Mouse (Mus musculus) liver, embryonic 11.5 days (tissue): Measurements from ENCODE around the gene Esrrb. TPM values are rescaled to one million over a fixed set of nuclear protein-coding genes. Genes with fewer than 3 reads are reported as not detected.

Experiments
- ATAC-seq: fragments of 200-750 bp; cut with Nextera tagmentation; replicated peaks from 2 replicates; pipeline ENCODE4 v1.8.0; 2017; ENCODE audit warnings: moderate number of reproducible peaks, mild to moderate bottlenecking, moderate TSS enrichment, moderate library complexity; ENCODE audit not compliant: low FRiP score
- DNase-seq: peaks from one replicate; pipeline ENCODE4 v3.0.0-alpha.2; 2017; ENCODE audit warnings: low spot score
- H3K27ac ChIP-seq: fragments of 300-500 bp; sonication (generic); 2 replicates; pipeline ENCODE4 v1.5.1; 2014; ENCODE audit warnings: mild to moderate bottlenecking, low read depth, low read length, control low read depth
- H3K27me3 ChIP-seq: fragments of 300-500 bp; sonication (generic); replicated peaks from 2 replicates; pipeline ENCODE4 v1.6.1; 2014; ENCODE audit warnings: low read length, mixed read lengths; ENCODE audit not compliant: control insufficient read depth, insufficient read depth
- H3K36me3 ChIP-seq: fragments of 300-500 bp; sonication (generic); 2 replicates; pipeline ENCODE4 v1.6.1; 2014; ENCODE audit warnings: mild to moderate bottlenecking, low read length, moderate library complexity, mixed read lengths; ENCODE audit not compliant: control insufficient read depth, insufficient read depth
- H3K4me1 ChIP-seq: fragments of 300-500 bp; sonication (generic); replicated peaks from 2 replicates; pipeline ENCODE4 v1.6.1; 2014; ENCODE audit warnings: low read length, mixed read lengths; ENCODE audit not compliant: control insufficient read depth, insufficient read depth
- H3K4me2 ChIP-seq: fragments of 300-500 bp; sonication (generic); 2 replicates; pipeline ENCODE4 v1.6.1; 2014; ENCODE audit warnings: mild to moderate bottlenecking, control low read depth, moderate library complexity
- H3K4me3 ChIP-seq: fragments of 300-500 bp; sonication (generic); 2 replicates; pipeline ENCODE4 v1.5.1; 2014; ENCODE audit warnings: low read depth, low read length, control low read depth
- H3K9ac ChIP-seq: fragments of 300-500 bp; sonication (generic); 2 replicates; pipeline ENCODE4 v1.6.1; 2014; ENCODE audit warnings: low read depth, low read length, control low read depth
- H3K9me3 ChIP-seq: fragments of 300-500 bp; sonication (generic); 2 replicates; pipeline ENCODE4 v1.6.1; 2016; ENCODE audit warnings: low read length, inconsistent platforms, mixed read lengths; ENCODE audit not compliant: control insufficient read depth
- WGBS: fragments of 180-500 bp; shearing (Covaris S2); extraction: QIAGEN DNeasy Blood & Tissue Kit; methylation state at CpG from one replicate; pipeline ENCODE4 v1.1.7; 2014; 5-methylcytosine and 5-hydroxymethylcytosine counted together
- polyA plus RNA-seq: library from polyadenylated mRNA; unstranded; fragments of >200 nt; fragmentation: Nextera tagmentation; extraction: Ambion mirVana; gene quantifications from 2 replicates; pipeline ENCODE4 v1.2.1, GENCODE M21; 2014

Esrrb gene
- 0.04 TPM in 1 of 2 replicates, not detected in the other for polyA plus RNA-seq

- no peak for ATAC-seq
- Histone ChIP-seq H3K4me3 (no peak within 1 kb of the TSS), H3K9ac (no peak within 1 kb of the TSS), H3K27me3 (peaks cover 10% of the 10 kb centered on the region), H3K27ac (no peak within 1 kb of the TSS), H3K4me1 (no peaks in the 10 kb centered on the region), H3K9me3 (no peaks in the 10 kb centered on the region), H3K36me3 (no peaks in the 10 kb centered on the region), H3K4me2 (no peak within 1 kb of the TSS)
- DNase-seq: no peak
- WGBS: 30% methylated on average over 22 of the region's 22 CpGs
Observed at GRCm38 (mm10) chr12:86360696-86361631, at the start of gene Esrrb. Gene Esrrb, plus strand, starts transcription at chr12:86361117.

GRCm38 (mm10) chr12:86320629-86321028 lies 40.3 kb upstream of the Esrrb start:
- Histone ChIP-seq H3K4me1 (0 out of 2 replicates have a peak, but pooled peaks cover 2% of the 10 kb centered on the region), H3K9ac (no peak overlapping the region), H3K27me3 (no peaks in the 10 kb centered on the region), H3K4me3 (no peak overlapping the region), H3K36me3 (no peaks in the 10 kb centered on the region), H3K27ac (no peak overlapping the region), H3K4me2 (peak overlapping the region; percentile 28), H3K9me3 (no peaks in the 10 kb centered on the region)
- 34% methylated on average over 12 of the region's 12 CpGs for WGBS
- DNase-seq (no peak), ATAC-seq (no peak)

- DNase-seq (no peak), ATAC-seq (0 out of 2 replicates have a peak, but pooled peaks have one; percentile 20)
- 19% methylated on average over 3 of the region's 3 CpGs for WGBS
Observed at GRCm38 (mm10) chr12:86324297-86324696, 36.6 kb upstream of the Esrrb start.

GRCm38 (mm10) chr12:86329813-86330212 lies 31.1 kb upstream of the Esrrb start:
- H3K36me3 ChIP-seq: no peaks in the 10 kb centered on the region
- WGBS: 50% methylated on average over 4 of the region's 4 CpGs
- no peak overlapping the region for H3K4me3 ChIP-seq
- no peak overlapping the region for H3K4me2 ChIP-seq
- no peak for ATAC-seq
- DNase-seq: no peak
- no peak overlapping the region for H3K27ac ChIP-seq
- H3K9me3 ChIP-seq: no peaks in the 10 kb centered on the region
- H3K4me1 ChIP-seq: no peaks in the 10 kb centered on the region
- no peaks in the 10 kb centered on the region for H3K27me3 ChIP-seq
- no peak overlapping the region for H3K9ac ChIP-seq

More at GRCm38 (mm10) chr12:86324297-86324696, 36.6 kb upstream of the Esrrb start:
- no peak overlapping the region for H3K4me2 ChIP-seq
- 0 out of 2 replicates have a peak, but pooled peaks cover 2% of the 10 kb centered on the region for H3K4me1 ChIP-seq
- H3K27ac ChIP-seq: no peak overlapping the region
- H3K9ac ChIP-seq: no peak overlapping the region
- no peak overlapping the region for H3K4me3 ChIP-seq
- H3K36me3 ChIP-seq: no peaks in the 10 kb centered on the region
- no peaks in the 10 kb centered on the region for H3K27me3 ChIP-seq
- H3K9me3 ChIP-seq: no peaks in the 10 kb centered on the region

GRCm38 (mm10) chr12:86330684-86331083 lies 30.2 kb upstream of the Esrrb start:
- H3K4me3 ChIP-seq: no peak overlapping the region
- H3K27me3 ChIP-seq: no peaks in the 10 kb centered on the region
- H3K4me1 ChIP-seq: no peaks in the 10 kb centered on the region
- H3K4me2 ChIP-seq: no peak overlapping the region
- DNase-seq (no peak), ATAC-seq (no peak)
- H3K9ac ChIP-seq: no peak overlapping the region
- H3K36me3 ChIP-seq: no peaks in the 10 kb centered on the region
- H3K9me3 ChIP-seq: no peaks in the 10 kb centered on the region
- H3K27ac ChIP-seq: no peak overlapping the region
- 82% methylated on average over 9 of the region's 9 CpGs for WGBS

GRCm38 (mm10) chr12:86331248-86331647 lies 29.7 kb upstream of the Esrrb start:
- DNase-seq (no peak), ATAC-seq (no peak)
- Histone ChIP-seq H3K27ac (no peak overlapping the region), H3K4me1 (no peaks in the 10 kb centered on the region), H3K4me3 (no peak overlapping the region), H3K9ac (no peak overlapping the region), H3K4me2 (no peak overlapping the region), H3K9me3 (no peaks in the 10 kb centered on the region), H3K27me3 (no peaks in the 10 kb centered on the region), H3K36me3 (no peaks in the 10 kb centered on the region)
- WGBS: 78% methylated on average over 10 of the region's 10 CpGs

- H3K9me3 ChIP-seq: no peaks in the 10 kb centered on the region
- H3K4me3 ChIP-seq: no peak overlapping the region
- no peak overlapping the region for H3K9ac ChIP-seq
- H3K27me3 ChIP-seq: no peaks in the 10 kb centered on the region
- ATAC-seq (no peak), DNase-seq (no peak)
- 88% methylated on average over 3 of the region's 3 CpGs for WGBS
- H3K4me2 ChIP-seq: no peak overlapping the region
- H3K4me1 ChIP-seq: no peaks in the 10 kb centered on the region
- H3K36me3 ChIP-seq: no peaks in the 10 kb centered on the region
- no peak overlapping the region for H3K27ac ChIP-seq
Observed at GRCm38 (mm10) chr12:86336209-86336608, 24.7 kb upstream of the Esrrb start.

- H3K27me3 ChIP-seq: no peaks in the 10 kb centered on the region
- no peak overlapping the region for H3K4me2 ChIP-seq
- no peaks in the 10 kb centered on the region for H3K9me3 ChIP-seq
- DNase-seq: no peak
- ATAC-seq: no peak
- no peaks in the 10 kb centered on the region for H3K36me3 ChIP-seq
- H3K4me3 ChIP-seq: no peak overlapping the region
- 36% methylated on average over 7 of the region's 7 CpGs for WGBS
- no peak overlapping the region for H3K9ac ChIP-seq
- H3K27ac ChIP-seq: no peak overlapping the region
- H3K4me1 ChIP-seq: no peaks in the 10 kb centered on the region
Observed at GRCm38 (mm10) chr12:86336887-86337286, 24.0 kb upstream of the Esrrb start.

GRCm38 (mm10) chr12:86349477-86349876 lies 11.4 kb upstream of the Esrrb start:
- Histone ChIP-seq H3K27me3 (no peaks in the 10 kb centered on the region), H3K4me3 (no peak overlapping the region), H3K36me3 (no peaks in the 10 kb centered on the region), H3K9me3 (no peaks in the 10 kb centered on the region), H3K4me1 (no peaks in the 10 kb centered on the region), H3K9ac (no peak overlapping the region), H3K27ac (no peak overlapping the region), H3K4me2 (no peak overlapping the region)
- WGBS: 84% methylated on average over 8 of the region's 8 CpGs
- ATAC-seq (no peak), DNase-seq (no peak)
